Mouse (Mus musculus) hindbrain, embryonic 11.5 days (tissue): ENCODE results near the gene Cyp27b1. TPM values are rescaled to one million over a fixed set of nuclear protein-coding genes. Genes with fewer than 3 reads are reported as not detected.
"Not testable (repeated sequence)": the region's sequence is repeated elsewhere in the genome, so short reads cannot be mapped to it uniquely, and the experiment has no call there.

Experiments
- ATAC-seq: fragments of 200-750 bp; cut with Nextera tagmentation; 2 replicates; pipeline ENCODE4 v1.8.0; 2017; ENCODE audit warnings: mild to moderate bottlenecking, moderate TSS enrichment, moderate library complexity; ENCODE audit not compliant: low FRiP score
- DNase-seq: peaks from one replicate; pipeline ENCODE4 v3.0.0-alpha.2; 2015; ENCODE audit warnings: low spot score
- H3K27ac ChIP-seq: fragments of 300-500 bp; sonication (generic); 2 replicates; pipeline ENCODE4 v1.5.1; 2014; ENCODE audit warnings: mild to moderate bottlenecking, low read depth, low read length
- H3K27me3 ChIP-seq: fragments of 300-500 bp; sonication (generic); 2 replicates; pipeline ENCODE4 v1.6.1; 2014; ENCODE audit warnings: mild to moderate bottlenecking, low read length, moderate library complexity, mixed read lengths; ENCODE audit not compliant: control insufficient read depth, insufficient read depth
- H3K36me3 ChIP-seq: fragments of 300-500 bp; sonication (generic); 2 replicates; pipeline ENCODE4 v1.6.1; 2014; ENCODE audit warnings: mild to moderate bottlenecking, low read length, moderate library complexity, mixed read lengths; ENCODE audit not compliant: control insufficient read depth, insufficient read depth
- H3K4me1 ChIP-seq: fragments of 300-500 bp; sonication (generic); replicated peaks from 2 replicates; pipeline ENCODE4 v1.6.1; 2014; ENCODE audit warnings: low read length, mixed read lengths; ENCODE audit not compliant: control insufficient read depth, insufficient read depth
- H3K4me2 ChIP-seq: fragments of 300-500 bp; sonication (generic); replicated peaks from 2 replicates; pipeline ENCODE4 v1.6.1; 2014; ENCODE audit warnings: mild to moderate bottlenecking, low read depth, low read length
- H3K4me3 ChIP-seq: fragments of 300-500 bp; sonication (generic); 2 replicates; pipeline ENCODE4 v1.5.1; 2014; ENCODE audit warnings: low read depth, low read length
- H3K9ac ChIP-seq: fragments of 300-500 bp; sonication (generic); 2 replicates; pipeline ENCODE4 v1.6.1; 2014; ENCODE audit warnings: low read depth, low read length
- H3K9me3 ChIP-seq: fragments of 300-500 bp; sonication (generic); 2 replicates; pipeline ENCODE4 v1.6.1; 2016; ENCODE audit warnings: low read length; ENCODE audit not compliant: control insufficient read depth
- WGBS: fragments of 180-500 bp; shearing (Covaris S2); extraction: QIAGEN DNeasy Blood & Tissue Kit; methylation state at CpG from one replicate; pipeline ENCODE4 v1.1.7; 2014; 5-methylcytosine and 5-hydroxymethylcytosine counted together
- polyA plus RNA-seq: library from polyadenylated mRNA; unstranded; fragments of >200 nt; fragmentation: Nextera tagmentation; extraction: Ambion mirVana; gene quantifications from 2 replicates; pipeline ENCODE4 v1.2.1, GENCODE M21; 2014

The Cyp27b1 gene
- polyA plus RNA-seq, 1 experiment from 2014 or later, result 0.20 TPM

GRCm38 (mm10) chr10:127058161-127058560, 10.1 kb downstream of the Cyp27b1 start:
- H3K27ac ChIP-seq, result no peak overlapping the region
- H3K4me2 ChIP-seq, result peak overlapping the region; percentile 98
- peak; percentile 17; the same call in 1 of the 2 replicates for ATAC-seq

GRCm38 (mm10) chr10:127058708-127059107, 10.7 kb downstream of the Cyp27b1 start:
- Histone ChIP-seq H3K27me3 (no peaks in the 10 kb centered on the region; the same call in 1 of the 2 replicates), H3K4me1 (peaks cover 5% of the 10 kb centered on the region; the same call in 1 of the 2 replicates), H3K27ac (no peak overlapping the region; the same call in 1 of the 2 replicates), H3K4me3 (peak overlapping the region; percentile 94), H3K9me3 (no peaks in the 10 kb centered on the region), H3K9ac (peak overlapping the region; percentile 96), H3K36me3 (peaks cover 7% of the 10 kb centered on the region), H3K4me2 (peak overlapping the region; percentile 98)
- DNase-seq (no peak), ATAC-seq (no peak)
- 6% methylated on average over 8 of the region's 8 CpGs for WGBS

More at GRCm38 (mm10) chr10:127058161-127058560, 10.1 kb downstream of the Cyp27b1 start:
- no peaks in the 10 kb centered on the region for H3K9me3 ChIP-seq
- DNase-seq, result peak; percentile 92
- H3K27me3 ChIP-seq, result no peaks in the 10 kb centered on the region; the same call in 1 of the 2 replicates
- H3K36me3 ChIP-seq, result peaks cover 7% of the 10 kb centered on the region
- under 1% methylated on average over 9 of the region's 9 CpGs for WGBS
- peaks cover 5% of the 10 kb centered on the region; the same call in 1 of the 2 replicates for H3K4me1 ChIP-seq
- H3K4me3 ChIP-seq, result peak overlapping the region; percentile 94
- peak overlapping the region; percentile 96; the same call in 1 of the 2 replicates for H3K9ac ChIP-seq

GRCm38 (mm10) chr10:127059174-127059967, 11.3 kb downstream of the Cyp27b1 start:
- ATAC-seq (no peak), DNase-seq (peak; percentile 63)
- peak overlapping the region; percentile 96 for H3K9ac ChIP-seq
- peak overlapping the region; percentile 98 for H3K4me2 ChIP-seq
- peak overlapping the region; percentile 95 for H3K27ac ChIP-seq
- no peaks in the 10 kb centered on the region for H3K9me3 ChIP-seq
- peaks cover 7% of the 10 kb centered on the region for H3K36me3 ChIP-seq
- H3K27me3 ChIP-seq, result no peaks in the 10 kb centered on the region; the same call in 1 of the 2 replicates
- peak overlapping the region; percentile 94 for H3K4me3 ChIP-seq
- H3K4me1 ChIP-seq, result peaks cover 5% of the 10 kb centered on the region; the same call in 1 of the 2 replicates
- 2% methylated on average over 23 of the region's 92 CpGs for WGBS

- WGBS, result 1% methylated on average over 32 of the region's 72 CpGs
- Histone ChIP-seq H3K9ac (peak within 1 kb of the TSS; percentile 96), H3K36me3 (peaks cover 12% of the 10 kb centered on the region), H3K4me1 (peaks cover 9% of the 10 kb centered on the region; the same call in 1 of the 2 replicates), H3K27me3 (no peaks in the 10 kb centered on the region; the same call in 1 of the 2 replicates), H3K27ac (peak within 1 kb of the TSS; percentile 95), H3K9me3 (no peaks in the 10 kb centered on the region), H3K4me2 (peak within 1 kb of the TSS; percentile 98), H3K4me3 (peak within 1 kb of the TSS; percentile 94)
- DNase-seq, result peak; percentile 79
- ATAC-seq, result peak; percentile 2
Measured at GRCm38 (mm10) chr10:127059968-127060916, 12.2 kb downstream of the Cyp27b1 start, which contains the start of gene March9. March9 (minus strand) TSS chr10:127060184.

GRCm38 (mm10) chr10:127061085-127061484, 13.0 kb downstream of the Cyp27b1 start:
- Histone ChIP-seq H3K27ac (peak overlapping the region; percentile 95; the same call in 1 of the 2 replicates), H3K4me2 (peak overlapping the region; percentile 98), H3K9me3 (no peaks in the 10 kb centered on the region), H3K36me3 (peaks cover 19% of the 10 kb centered on the region), H3K4me1 (peaks cover 9% of the 10 kb centered on the region; the same call in 1 of the 2 replicates), H3K9ac (peak overlapping the region; percentile 96), H3K27me3 (no peaks in the 10 kb centered on the region; the same call in 1 of the 2 replicates), H3K4me3 (no peak overlapping the region; the same call in 1 of the 2 replicates)
- ATAC-seq (no peak), DNase-seq (no peak)
- 27% methylated on average over 5 of the region's 5 CpGs for WGBS

DNA sequence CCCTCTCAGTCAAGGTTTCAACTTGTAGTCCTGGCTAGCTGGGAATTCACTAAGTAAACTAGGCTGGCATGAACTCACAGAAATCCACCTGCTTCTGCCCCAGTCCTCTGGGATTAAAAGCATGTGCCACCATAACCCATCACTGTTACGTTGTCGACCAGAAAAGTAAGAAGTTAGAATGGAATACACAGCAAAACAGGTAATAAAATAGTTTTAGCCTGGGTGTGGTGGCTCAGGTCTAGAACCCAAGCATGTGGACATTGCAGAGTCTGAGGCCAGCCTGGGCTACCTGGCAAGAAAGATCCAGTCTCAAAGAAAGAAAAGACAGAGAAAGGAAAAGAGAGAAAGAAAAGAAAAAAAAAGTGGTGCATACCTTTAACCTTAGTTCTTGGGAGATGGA, 13.5 kb downstream of the Cyp27b1 start:
- Histone ChIP-seq H3K4me1 (peaks cover 9% of the 10 kb centered on the region; the same call in 1 of the 2 replicates), H3K36me3 (peaks cover 18% of the 10 kb centered on the region), H3K27me3 (no peaks in the 10 kb centered on the region; the same call in 1 of the 2 replicates), H3K9me3 (no peaks in the 10 kb centered on the region), H3K4me3 (no peak overlapping the region; the same call in 1 of the 2 replicates), H3K4me2 (no peak overlapping the region), H3K27ac (peak overlapping the region; percentile 95; the same call in 1 of the 2 replicates), H3K9ac (no peak overlapping the region; the same call in 1 of the 2 replicates)
- DNase-seq (no peak), ATAC-seq (no peak)
- WGBS, result 67% methylated on average over 2 of the region's 2 CpGs

GRCm38 (mm10) chr10:127062101-127062500, 14.1 kb downstream of the Cyp27b1 start:
- not testable (repeated sequence) for H3K27ac ChIP-seq, H3K4me1 ChIP-seq, H3K27me3 ChIP-seq, H3K9me3 ChIP-seq, H3K9ac ChIP-seq, H3K4me3 ChIP-seq, ATAC-seq, DNase-seq, H3K4me2 ChIP-seq
- 88% methylated on average over 4 of the region's 4 CpGs for WGBS
- peaks cover 20% of the 10 kb centered on the region for H3K36me3 ChIP-seq

GRCm38 (mm10) chr10:127062503-127062902, 14.5 kb downstream of the Cyp27b1 start:
- Histone ChIP-seq H3K27ac (no peak overlapping the region), H3K4me2 (no peak overlapping the region), H3K9me3 (no peaks in the 10 kb centered on the region)

More at GRCm38 (mm10) chr10:127062503-127062902, 14.5 kb downstream of the Cyp27b1 start:
- WGBS, result 81% methylated on average over 5 of the region's 5 CpGs
- ATAC-seq (no peak), DNase-seq (no peak)
- Histone ChIP-seq H3K4me1 (peaks cover 9% of the 10 kb centered on the region; the same call in 1 of the 2 replicates), H3K9ac (no peak overlapping the region), H3K27me3 (no peaks in the 10 kb centered on the region; the same call in 1 of the 2 replicates), H3K4me3 (no peak overlapping the region), H3K36me3 (peaks cover 21% of the 10 kb centered on the region)
